Mouse (Mus musculus) stomach, embryonic 15.5 days (tissue): Measurements from ENCODE around the gene Nol8. TPM values are rescaled to one million over a fixed set of nuclear protein-coding genes. Genes with fewer than 3 reads are reported as not detected.

Experiments
- ATAC-seq: fragments of 200-750 bp; cut with Nextera tagmentation; 2 replicates; pipeline ENCODE4 v1.8.0; 2017; ENCODE audit warnings: low read depth, moderate number of reproducible peaks, moderate TSS enrichment; ENCODE audit not compliant: insufficient read depth, low FRiP score
- H3K27ac ChIP-seq: fragments of 300-500 bp; sonication (generic); 2 replicates; pipeline ENCODE4 v1.5.1; 2015; ENCODE audit warnings: mild to moderate bottlenecking, inconsistent platforms
- H3K27me3 ChIP-seq: fragments of 300-500 bp; sonication (generic); replicated peaks from 2 replicates; pipeline ENCODE4 v1.6.1; 2015; ENCODE audit warnings: inconsistent platforms
- H3K36me3 ChIP-seq: fragments of 300-500 bp; sonication (generic); 2 replicates; pipeline ENCODE4 v1.6.1; 2015; ENCODE audit warnings: inconsistent platforms
- H3K4me1 ChIP-seq: fragments of 300-500 bp; sonication (generic); 2 replicates; pipeline ENCODE4 v1.6.1; 2015; ENCODE audit warnings: inconsistent platforms
- H3K4me2 ChIP-seq: fragments of 300-500 bp; sonication (generic); 2 replicates; pipeline ENCODE4 v1.6.1; 2015; ENCODE audit warnings: mild to moderate bottlenecking, inconsistent platforms
- H3K4me3 ChIP-seq: fragments of 300-500 bp; sonication (generic); replicated peaks from 2 replicates; pipeline ENCODE4 v1.5.1; 2015; ENCODE audit warnings: inconsistent platforms
- H3K9ac ChIP-seq: fragments of 300-500 bp; sonication (generic); 2 replicates; pipeline ENCODE4 v1.6.1; 2015; ENCODE audit warnings: inconsistent platforms
- H3K9me3 ChIP-seq: fragments of 300-500 bp; sonication (generic); 2 replicates; pipeline ENCODE4 v1.6.1; 2016; ENCODE audit warnings: inconsistent platforms
- WGBS: fragments of 180-500 bp; shearing (Covaris S2); methylation state at CpG from one replicate; pipeline ENCODE4 v1.1.7; 2015; 5-methylcytosine and 5-hydroxymethylcytosine counted together
- polyA plus RNA-seq: library from polyadenylated mRNA; unstranded; fragments of >200 nt; fragmentation: Nextera tagmentation; extraction: Ambion mirVana; gene quantifications from 2 replicates; pipeline ENCODE4 v1.2.1, GENCODE M21; 2015

Nol8 gene
- 13.4 and 17.5 TPM in 2 replicates for polyA plus RNA-seq

DNA sequence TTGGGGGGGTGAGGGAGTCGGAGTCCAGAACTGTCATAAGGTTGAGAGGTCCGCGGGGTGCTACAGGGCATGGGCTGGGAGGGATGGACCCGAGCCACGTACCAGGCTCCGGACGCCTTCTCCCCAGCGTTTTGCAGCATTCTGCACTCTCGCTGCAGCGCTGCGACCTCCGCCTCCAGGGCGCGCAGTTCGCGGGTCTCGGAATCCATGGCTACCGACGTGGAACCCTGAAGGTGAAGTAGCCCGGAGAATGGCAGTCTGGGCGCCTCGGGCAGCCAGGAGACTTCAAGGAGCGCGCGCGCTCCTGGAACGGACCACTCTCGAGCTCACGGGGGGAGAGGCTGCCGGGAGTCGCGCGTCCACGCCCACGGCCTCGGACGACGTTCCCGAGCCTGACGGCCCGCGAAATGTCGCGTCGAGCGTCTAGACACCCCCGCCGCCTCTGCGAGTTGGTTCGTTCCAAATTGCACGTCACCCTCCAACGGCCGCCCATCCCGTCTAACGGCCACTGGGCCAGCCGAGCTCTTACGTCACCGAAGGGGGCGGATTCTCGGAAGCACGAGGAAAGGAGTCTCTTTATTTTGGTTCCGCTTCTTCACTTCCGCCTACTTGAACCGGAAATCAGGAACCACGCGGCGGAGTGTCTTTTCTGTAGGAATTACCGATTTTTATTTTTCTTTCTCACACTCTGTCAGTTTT lies at the start of gene Nol8, which contains the start of gene Cenpp:
Gene Nol8 (plus strand): TSS at position 598 of the 699 bp plus-strand sequence.
Gene Cenpp (minus strand): TSS at position 305 of the 699 bp plus-strand sequence.
- no peaks in the 10 kb centered on the region for H3K36me3 ChIP-seq
- WGBS, result under 1% methylated on average over 68 of the region's 68 CpGs
- H3K9me3 ChIP-seq, result no peaks in the 10 kb centered on the region
- H3K4me1 ChIP-seq, result peaks cover 7% of the 10 kb centered on the region
- peak within 1 kb of the TSS; percentile 72 for H3K27ac ChIP-seq
- H3K9ac ChIP-seq, result peak within 1 kb of the TSS; percentile 54
- peak within 1 kb of the TSS; percentile 85 for H3K4me2 ChIP-seq
- H3K4me3 ChIP-seq, result peak within 1 kb of the TSS; percentile 88
- peak; percentile 99 for ATAC-seq
- H3K27me3 ChIP-seq, result no peaks in the 10 kb centered on the region

DNA sequence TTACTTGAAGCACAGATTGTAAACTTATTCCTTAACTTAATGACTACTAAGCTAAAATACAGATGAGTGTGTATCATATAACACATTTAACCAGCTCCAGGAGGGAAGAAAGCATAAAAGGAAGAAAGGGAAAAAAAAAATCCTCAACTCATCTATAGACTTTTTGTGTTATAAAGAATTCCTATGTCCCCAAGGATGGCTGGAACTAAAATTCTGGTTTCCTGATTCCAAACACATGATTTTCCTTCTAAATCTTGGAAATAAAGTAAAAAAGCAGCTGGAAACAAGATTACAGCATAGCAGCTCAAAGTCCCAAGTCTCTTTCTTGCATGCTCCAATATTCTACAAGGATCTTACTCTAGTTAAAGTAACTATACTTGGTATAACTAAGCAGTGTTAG lies 49.3 kb upstream of the Nol8 start:
- Histone ChIP-seq H3K4me2 (no peak overlapping the region), H3K4me3 (no peak overlapping the region), H3K9ac (no peak overlapping the region), H3K27ac (no peak overlapping the region), H3K9me3 (no peaks in the 10 kb centered on the region), H3K4me1 (no peaks in the 10 kb centered on the region), H3K36me3 (no peaks in the 10 kb centered on the region), H3K27me3 (no peaks in the 10 kb centered on the region)
- ATAC-seq, result no peak

DNA sequence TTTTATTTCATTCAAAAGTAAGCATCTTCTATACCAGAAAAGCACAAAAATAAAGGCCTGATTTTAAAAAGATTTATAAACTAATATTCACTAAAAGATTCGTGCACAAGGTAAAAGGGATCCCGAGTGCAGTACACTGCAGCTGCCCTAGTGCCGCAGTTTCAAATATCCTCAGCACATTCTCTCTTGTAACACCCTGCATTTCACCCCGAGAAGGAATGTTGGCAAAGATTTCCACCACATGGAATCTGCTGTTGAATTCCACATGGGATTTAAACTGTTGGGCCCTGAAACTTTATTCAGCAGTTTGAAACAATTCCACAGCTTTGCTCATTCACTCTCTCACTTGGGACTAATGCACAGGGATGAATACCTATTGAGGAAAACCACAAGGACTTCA lies 45.2 kb upstream of the Nol8 start, which contains the start of gene Ogn:
Gene Ogn (plus strand): TSS at position 333 of the 400 bp plus-strand sequence.
- no peak; the same call in 1 of the 2 replicates for ATAC-seq
- H3K9ac ChIP-seq, result no peak within 1 kb of the TSS
- peak within 1 kb of the TSS; percentile 27; the same call in 1 of the 2 replicates for H3K4me2 ChIP-seq

DNA sequence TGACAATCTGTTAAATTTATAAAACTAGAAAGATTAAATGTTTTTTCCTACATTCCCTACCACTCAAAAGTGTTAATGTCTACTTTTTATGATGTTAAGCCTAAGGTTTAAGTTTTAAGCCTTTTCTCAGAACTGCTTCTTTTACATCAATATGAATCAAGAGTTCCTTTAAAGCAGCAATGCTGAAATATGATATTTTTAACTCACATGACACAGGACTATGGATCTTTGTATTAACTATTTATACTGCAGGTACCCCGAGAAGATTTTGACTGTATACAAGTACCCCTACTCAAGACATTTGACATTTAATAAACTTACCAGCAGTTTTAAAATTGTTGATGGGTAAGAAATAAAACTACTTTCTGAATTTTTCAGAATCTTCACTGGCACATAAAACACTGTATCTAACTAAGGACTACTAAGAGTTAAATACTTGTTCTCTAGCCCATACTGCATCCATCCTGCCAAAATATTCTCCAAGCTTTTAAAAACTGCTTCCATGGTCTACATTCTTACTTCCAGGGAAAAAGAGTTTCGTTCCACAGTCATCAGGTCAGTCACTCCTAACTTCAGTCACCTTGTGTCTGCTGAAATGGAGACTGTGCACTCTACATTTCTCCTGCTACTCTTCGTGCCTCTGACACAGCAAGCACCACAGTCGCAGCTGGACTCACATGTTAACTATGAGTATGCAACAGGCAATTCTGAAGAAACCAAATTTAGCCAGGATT lies 44.1 kb upstream of the Nol8 start:
- H3K27ac ChIP-seq, result peak overlapping the region; percentile 57; the same call in 1 of the 2 replicates
- no peak overlapping the region for H3K9ac ChIP-seq
- H3K4me2 ChIP-seq, result peak overlapping the region; percentile 27; the same call in 1 of the 2 replicates
- H3K36me3 ChIP-seq, result no peaks in the 10 kb centered on the region
- no peaks in the 10 kb centered on the region for H3K9me3 ChIP-seq
- H3K4me3 ChIP-seq, result peak overlapping the region; percentile 34
- no peaks in the 10 kb centered on the region for H3K4me1 ChIP-seq
- WGBS, result 42% methylated on average over 4 of the region's 4 CpGs
- no peaks in the 10 kb centered on the region for H3K27me3 ChIP-seq
- no peak for ATAC-seq

More for the DNA sequence above, 45.2 kb upstream of the Nol8 start, which contains the start of gene Ogn:
- peak within 1 kb of the TSS; percentile 57; the same call in 1 of the 2 replicates for H3K27ac ChIP-seq
- no peaks in the 10 kb centered on the region for H3K36me3 ChIP-seq
- H3K9me3 ChIP-seq, result no peaks in the 10 kb centered on the region
- no peaks in the 10 kb centered on the region for H3K27me3 ChIP-seq
- WGBS, result 47% methylated on average over 4 of the region's 4 CpGs
- H3K4me3 ChIP-seq, result peak within 1 kb of the TSS; percentile 34
- no peaks in the 10 kb centered on the region for H3K4me1 ChIP-seq

DNA sequence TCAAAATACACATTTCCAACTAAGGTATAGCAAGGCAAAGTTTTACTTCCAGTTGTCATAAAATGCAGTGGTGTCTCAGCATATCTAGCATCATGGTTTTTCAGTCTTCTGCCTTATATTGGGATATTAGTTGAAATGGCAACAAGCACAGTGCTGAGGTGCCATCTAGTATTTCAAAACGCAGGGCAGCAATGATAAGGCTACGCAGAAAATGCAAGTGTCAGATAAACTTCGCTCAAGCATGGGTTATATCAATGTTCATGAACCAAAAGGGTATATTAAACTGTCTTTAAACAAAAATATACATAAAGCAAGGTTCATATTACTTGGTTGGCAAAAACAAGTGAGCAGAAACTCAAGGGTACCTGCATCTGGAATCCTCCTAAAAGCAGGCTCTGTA lies 35.9 kb upstream of the Nol8 start:
- 88% methylated on average over 3 of the region's 3 CpGs for WGBS

DNA sequence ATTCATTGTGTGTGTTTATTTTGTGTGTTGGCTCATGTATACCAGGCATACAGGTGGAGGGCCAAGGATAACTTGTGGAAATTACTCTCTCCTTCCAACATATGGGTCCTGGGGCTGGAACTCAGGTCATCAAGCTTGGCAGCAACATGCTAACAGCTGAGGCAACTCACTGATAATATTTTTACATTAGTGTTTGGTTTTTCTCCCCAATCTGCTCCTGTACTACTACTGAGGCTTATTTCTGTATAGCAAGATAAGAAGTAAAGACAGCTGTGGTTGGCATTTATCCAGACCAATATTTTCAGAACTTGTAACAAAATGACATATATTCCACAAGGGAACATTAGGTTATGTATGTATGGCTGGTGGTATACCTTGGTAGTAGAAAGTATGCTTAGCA lies 34.5 kb upstream of the Nol8 start:
- no peak for ATAC-seq
- Histone ChIP-seq H3K27me3 (no peaks in the 10 kb centered on the region), H3K4me1 (no peaks in the 10 kb centered on the region; the same call in 1 of the 2 replicates)

More for the DNA sequence above, 35.9 kb upstream of the Nol8 start:
- Histone ChIP-seq H3K27me3 (no peaks in the 10 kb centered on the region), H3K36me3 (no peaks in the 10 kb centered on the region), H3K9ac (no peak overlapping the region), H3K4me2 (no peak overlapping the region), H3K27ac (no peak overlapping the region), H3K9me3 (no peaks in the 10 kb centered on the region), H3K4me3 (no peak overlapping the region), H3K4me1 (no peaks in the 10 kb centered on the region)
- ATAC-seq, result no peak

DNA sequence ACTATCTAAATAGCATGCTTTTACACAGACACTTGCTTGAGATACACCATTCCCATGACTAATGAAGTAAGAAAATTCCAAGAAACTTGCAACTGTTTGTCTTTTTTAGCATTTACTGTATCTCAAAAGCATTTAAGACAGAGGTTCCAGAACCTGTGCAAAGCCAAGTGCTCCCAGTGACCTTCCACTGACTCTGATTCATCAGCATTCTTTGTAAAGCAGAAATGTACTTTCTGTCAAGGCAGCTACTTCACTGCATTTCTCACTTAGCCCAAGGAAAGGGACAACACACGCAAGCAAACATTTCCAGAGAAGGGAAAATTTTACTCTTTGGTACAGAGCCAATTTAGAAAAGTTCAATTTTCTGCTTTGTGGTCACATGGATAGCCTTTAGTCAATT lies 29.7 kb upstream of the Nol8 start:
- Histone ChIP-seq H3K4me3 (no peak overlapping the region), H3K4me1 (no peaks in the 10 kb centered on the region; the same call in 1 of the 2 replicates), H3K9ac (no peak overlapping the region), H3K9me3 (no peaks in the 10 kb centered on the region), H3K27ac (no peak overlapping the region), H3K27me3 (no peaks in the 10 kb centered on the region), H3K36me3 (no peaks in the 10 kb centered on the region), H3K4me2 (no peak overlapping the region)
- 62% methylated on average over 1 of the region's 1 CpGs for WGBS
- ATAC-seq, result no peak

More for the DNA sequence above, 34.5 kb upstream of the Nol8 start:
- no peaks in the 10 kb centered on the region for H3K9me3 ChIP-seq
- H3K4me2 ChIP-seq, result no peak overlapping the region
- H3K4me3 ChIP-seq, result no peak overlapping the region
- H3K9ac ChIP-seq, result no peak overlapping the region
- H3K27ac ChIP-seq, result no peak overlapping the region
- no peaks in the 10 kb centered on the region for H3K36me3 ChIP-seq

DNA sequence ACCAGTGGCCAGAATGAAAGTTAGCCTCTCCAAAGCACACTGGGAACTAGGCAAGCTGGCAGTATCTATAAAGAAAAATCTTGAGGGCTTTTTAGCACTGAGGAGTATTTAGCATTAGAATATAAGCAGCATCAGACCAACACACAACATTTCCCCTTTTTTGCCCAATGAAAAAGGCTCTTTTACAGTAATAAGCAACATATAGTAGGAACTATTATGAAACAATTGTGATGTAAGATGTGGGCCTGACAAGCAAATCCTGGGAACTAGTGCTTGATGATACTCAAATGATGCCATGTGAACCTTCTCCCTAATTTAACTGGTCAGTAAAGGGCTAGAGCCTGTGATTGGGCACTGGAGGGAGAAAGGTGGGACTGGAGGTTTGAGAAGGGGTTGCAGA lies 24.7 kb upstream of the Nol8 start:
- no peak overlapping the region for H3K27ac ChIP-seq
- no peak overlapping the region for H3K4me3 ChIP-seq
- H3K36me3 ChIP-seq, result no peaks in the 10 kb centered on the region
- no peaks in the 10 kb centered on the region; the same call in 1 of the 2 replicates for H3K4me1 ChIP-seq
- H3K9me3 ChIP-seq, result no peaks in the 10 kb centered on the region
- H3K9ac ChIP-seq, result no peak overlapping the region
- H3K27me3 ChIP-seq, result no peaks in the 10 kb centered on the region
- no peak overlapping the region for H3K4me2 ChIP-seq
- no peak for ATAC-seq

DNA sequence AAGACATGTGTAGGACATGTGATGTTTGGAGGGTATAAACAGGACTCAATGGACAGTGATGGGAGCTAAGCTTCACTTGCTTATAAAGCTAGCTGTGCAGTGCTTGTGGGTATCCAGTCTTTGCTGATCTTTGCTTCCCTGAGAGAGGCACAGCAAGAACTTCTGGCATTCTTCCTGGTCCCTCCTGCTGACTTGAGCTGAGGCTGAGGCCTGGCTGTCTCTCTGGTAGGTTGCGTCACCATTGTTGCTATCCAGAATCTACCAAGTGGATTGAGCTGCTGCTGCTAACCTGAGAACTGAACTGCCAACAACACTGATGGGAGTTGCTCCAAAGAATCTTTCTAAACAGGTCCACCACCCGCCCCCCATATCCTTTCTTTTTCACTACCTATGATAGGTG lies 23.8 kb upstream of the Nol8 start:
- no peaks in the 10 kb centered on the region for H3K4me1 ChIP-seq
- no peak for ATAC-seq
- H3K27ac ChIP-seq, result no peak overlapping the region
- WGBS, result 91% methylated on average over 2 of the region's 2 CpGs
- no peak overlapping the region for H3K4me3 ChIP-seq
- no peaks in the 10 kb centered on the region for H3K9me3 ChIP-seq
- H3K36me3 ChIP-seq, result no peaks in the 10 kb centered on the region
- H3K27me3 ChIP-seq, result no peaks in the 10 kb centered on the region
- no peak overlapping the region for H3K9ac ChIP-seq
- H3K4me2 ChIP-seq, result no peak overlapping the region

DNA sequence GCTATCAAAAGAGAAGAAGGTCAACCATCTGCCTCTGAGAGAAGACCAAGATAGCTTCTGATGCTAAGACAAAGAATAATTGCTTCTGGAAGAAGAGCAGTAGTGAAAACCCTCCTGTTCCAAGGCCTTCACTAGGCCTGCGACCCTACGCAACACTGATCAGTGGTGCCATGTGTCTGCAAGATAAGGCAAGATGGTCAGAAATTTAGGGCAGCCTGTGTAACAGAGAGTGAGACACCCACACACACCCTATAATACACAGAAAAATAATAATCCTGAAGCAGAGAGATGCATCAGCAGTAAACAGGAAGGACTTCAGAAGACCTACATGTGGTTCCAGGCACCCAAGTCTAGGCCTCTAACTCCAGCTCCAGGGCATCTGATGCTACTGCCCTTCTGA lies 12.9 kb upstream of the Nol8 start:
- ATAC-seq, result no peak
- H3K9ac ChIP-seq, result no peak overlapping the region
- H3K27me3 ChIP-seq, result no peaks in the 10 kb centered on the region
- H3K27ac ChIP-seq, result no peak overlapping the region
- H3K9me3 ChIP-seq, result no peaks in the 10 kb centered on the region
- H3K4me2 ChIP-seq, result no peak overlapping the region
- 0 out of 2 replicates have a peak, but pooled peaks cover 6% of the 10 kb centered on the region for H3K4me1 ChIP-seq
- no peaks in the 10 kb centered on the region for H3K36me3 ChIP-seq
- 88% methylated on average over 2 of the region's 2 CpGs for WGBS
- no peak overlapping the region for H3K4me3 ChIP-seq

DNA sequence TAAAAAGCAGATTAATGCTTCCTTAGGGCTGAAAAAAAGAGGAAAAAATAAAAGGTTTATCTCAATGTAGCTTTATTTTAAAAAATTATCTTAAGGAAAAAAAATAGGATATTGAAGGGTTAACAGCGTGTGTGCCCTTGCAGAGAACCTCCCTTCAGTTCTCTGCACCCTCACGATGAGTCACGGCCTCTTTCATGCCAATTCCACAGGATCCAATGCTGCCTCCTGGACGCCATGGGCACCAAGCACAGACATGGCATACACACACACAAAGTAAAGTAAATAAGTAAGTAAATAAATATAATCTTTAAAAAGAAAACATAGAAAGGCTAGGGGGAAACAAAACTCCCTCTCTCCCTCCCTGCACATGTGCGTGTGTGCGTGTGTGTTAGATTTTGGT lies 10.2 kb upstream of the Nol8 start:
- no peaks in the 10 kb centered on the region for H3K27me3 ChIP-seq
- WGBS, result 65% methylated on average over 6 of the region's 6 CpGs
- no peak for ATAC-seq
- no peaks in the 10 kb centered on the region for H3K9me3 ChIP-seq
- no peak overlapping the region for H3K9ac ChIP-seq
- H3K36me3 ChIP-seq, result no peaks in the 10 kb centered on the region
- no peak overlapping the region for H3K27ac ChIP-seq
- H3K4me1 ChIP-seq, result 0 out of 2 replicates have a peak, but pooled peaks cover 6% of the 10 kb centered on the region
- no peak overlapping the region for H3K4me3 ChIP-seq
- no peak overlapping the region for H3K4me2 ChIP-seq
